Mouse (Mus musculus) heart, postnatal 0 days (tissue): ENCODE measurements around the gene Plcb1. TPM values are rescaled to one million over a fixed set of nuclear protein-coding genes. Genes with fewer than 3 reads are reported as not detected.

Experiments used
- ATAC-seq: fragments of 200-750 bp; cut with Nextera tagmentation; 2 replicates; pipeline ENCODE4 v1.8.0; 2017; ENCODE audit warnings: low read depth, moderate number of reproducible peaks, moderate library complexity; ENCODE audit not compliant: insufficient read depth
- DNase-seq: peaks from one replicate; pipeline ENCODE4 v3.0.0-alpha.2; 2016; ENCODE audit warnings: low spot score
- H3K27ac ChIP-seq: fragments of 300-500 bp; sonication (generic); 2 replicates; pipeline ENCODE4 v1.5.1; 2014; ENCODE audit warnings: low read depth, mild to moderate bottlenecking
- H3K27me3 ChIP-seq: fragments of 300-500 bp; sonication (generic); 2 replicates; pipeline ENCODE4 v1.6.1; 2014; ENCODE audit warnings: low read length, mixed read lengths; ENCODE audit not compliant: control insufficient read depth, insufficient read depth
- H3K36me3 ChIP-seq: fragments of 300-500 bp; sonication (generic); replicated peaks from 2 replicates; pipeline ENCODE4 v1.6.1; 2014; ENCODE audit warnings: low read length, mixed read lengths; ENCODE audit not compliant: control insufficient read depth, insufficient read depth
- H3K4me1 ChIP-seq: fragments of 300-500 bp; sonication (generic); 2 replicates; pipeline ENCODE4 v1.6.1; 2014; ENCODE audit warnings: antibody characterized with exemption; ENCODE audit not compliant: control insufficient read depth, insufficient read depth
- H3K4me2 ChIP-seq: fragments of 300-500 bp; sonication (generic); 2 replicates; pipeline ENCODE4 v1.6.1; 2014; ENCODE audit warnings: low read depth, mild to moderate bottlenecking, low read length, moderate library complexity
- H3K4me3 ChIP-seq: fragments of 300-500 bp; sonication (generic); 2 replicates; pipeline ENCODE4 v1.5.1; 2014; ENCODE audit warnings: low read depth, low read length
- H3K9ac ChIP-seq: fragments of 300-500 bp; sonication (generic); replicated peaks from 2 replicates; pipeline ENCODE4 v1.6.1; 2014; ENCODE audit warnings: low read depth, low read length, mixed read lengths
- H3K9me3 ChIP-seq: fragments of 300-500 bp; sonication (generic); replicated peaks from 2 replicates; pipeline ENCODE4 v1.6.1; 2016; ENCODE audit warnings: low read length; ENCODE audit not compliant: control insufficient read depth
- CTCF ChIP-seq: IDR thresholded peaks from 2 replicates; pipeline ENCODE4 v1.5.1; 2016; ENCODE audit warnings: antibody characterized with exemption, control low read depth, low read depth
- EP300 ChIP-seq: IDR thresholded peaks from 2 replicates; pipeline ENCODE4 v1.6.1; 2016; ENCODE audit warnings: antibody characterized with exemption, low read depth
- WGBS: fragments of 180-500 bp; shearing (Covaris S2); extraction: QIAGEN DNeasy Blood & Tissue Kit; methylation state at CpG from one replicate; pipeline ENCODE4 v1.1.7; 2014; 5-methylcytosine and 5-hydroxymethylcytosine counted together
- polyA plus RNA-seq: library from polyadenylated mRNA; unstranded; fragments of >200 nt; fragmentation: Nextera tagmentation; extraction: Ambion mirVana; gene quantifications from 2 replicates; pipeline ENCODE4 v1.2.1, GENCODE M21; 2015
- total RNA-seq: library from RNA; depleted of rRNA; stranded (reverse); fragments of >200 nt; gene quantifications from 2 replicates; pipeline ENCODE4 v1.2.3, GENCODE M21; 2014; ENCODE audit warnings: low replicate concordance

Plcb1 gene
- total and polyA plus RNA-seq, 2 experiments from 2014 or later = 3.4 to 3.5 TPM

GRCm38 (mm10) chr2:134871692-134872489 is 86.0 kb downstream of the Plcb1 start:
- peak overlapping the region; percentile 18; the same call in 1 of the 2 replicates for H3K4me2 ChIP-seq
- DNase-seq (no peak), ATAC-seq (no peak; the same call in 1 of the 2 replicates)
- 33% methylated on average over 9 of the region's 9 CpGs for WGBS
- H3K36me3 ChIP-seq = no peaks in the 10 kb centered on the region
- H3K9ac ChIP-seq = 0 out of 2 replicates have a peak overlapping the region, but pooled peaks have one; percentile 12
- H3K4me3 ChIP-seq = no peak overlapping the region
- no peaks in the 10 kb centered on the region for H3K27me3 ChIP-seq
- peaks cover 16% of the 10 kb centered on the region; the same call in 1 of the 2 replicates for H3K4me1 ChIP-seq
- TF ChIP-seq CTCF (no peak), EP300 (no peak)
- peak overlapping the region; percentile 68 for H3K27ac ChIP-seq
- no peaks in the 10 kb centered on the region for H3K9me3 ChIP-seq

GRCm38 (mm10) chr2:134872490-134872781 is 86.6 kb downstream of the Plcb1 start:
- DNase-seq = peak; percentile 47
- Histone ChIP-seq H3K27me3 (no peaks in the 10 kb centered on the region), H3K4me1 (peaks cover 16% of the 10 kb centered on the region; the same call in 1 of the 2 replicates), H3K9me3 (no peaks in the 10 kb centered on the region), H3K36me3 (no peaks in the 10 kb centered on the region), H3K9ac (0 out of 2 replicates have a peak overlapping the region, but pooled peaks have one; percentile 12), H3K27ac (peak overlapping the region; percentile 68), H3K4me3 (no peak overlapping the region), H3K4me2 (peak overlapping the region; percentile 18; the same call in 1 of the 2 replicates)
- TF ChIP-seq EP300 = no peak
- TF ChIP-seq CTCF = no peak
- ATAC-seq = peak; percentile 41; the same call in 1 of the 2 replicates

- no peak overlapping the region for H3K9ac ChIP-seq
- H3K4me3 ChIP-seq = no peak overlapping the region
- no peaks in the 10 kb centered on the region for H3K9me3 ChIP-seq
- TF ChIP-seq EP300 (no peak), CTCF (no peak)
- no peaks in the 10 kb centered on the region for H3K36me3 ChIP-seq
- H3K4me2 ChIP-seq = no peak overlapping the region
- peaks cover 7% of the 10 kb centered on the region; the same call in 1 of the 2 replicates for H3K4me1 ChIP-seq
- ATAC-seq (no peak), DNase-seq (no peak)
- no peaks in the 10 kb centered on the region for H3K27me3 ChIP-seq
- 84% methylated on average over 4 of the region's 4 CpGs for WGBS
- H3K27ac ChIP-seq = no peak overlapping the region
Measured at GRCm38 (mm10) chr2:134877148-134877547, 91.3 kb downstream of the Plcb1 start.

- 83% methylated on average over 2 of the region's 2 CpGs for WGBS
- DNase-seq (no peak), ATAC-seq (no peak)
- no peaks in the 10 kb centered on the region for H3K9me3 ChIP-seq
- H3K4me3 ChIP-seq = no peak overlapping the region
- no peaks in the 10 kb centered on the region for H3K27me3 ChIP-seq
- no peaks in the 10 kb centered on the region for H3K36me3 ChIP-seq
- H3K9ac ChIP-seq = no peak overlapping the region
- no peak overlapping the region for H3K4me2 ChIP-seq
- no peaks in the 10 kb centered on the region for H3K4me1 ChIP-seq
- TF ChIP-seq EP300 (no peak), CTCF (no peak)
- no peak overlapping the region for H3K27ac ChIP-seq
Measured at GRCm38 (mm10) chr2:134891207-134891606, 105.3 kb downstream of the Plcb1 start.

GRCm38 (mm10) chr2:134894776-134895175 is 108.9 kb downstream of the Plcb1 start:
- Histone ChIP-seq H3K27me3 (no peaks in the 10 kb centered on the region), H3K4me3 (no peak overlapping the region), H3K4me1 (no peaks in the 10 kb centered on the region), H3K9ac (no peak overlapping the region), H3K9me3 (no peaks in the 10 kb centered on the region), H3K4me2 (no peak overlapping the region), H3K27ac (no peak overlapping the region), H3K36me3 (no peaks in the 10 kb centered on the region)
- TF ChIP-seq CTCF (no peak), EP300 (no peak)
- DNase-seq (no peak), ATAC-seq (no peak)
- 79% methylated on average over 4 of the region's 4 CpGs for WGBS
